Mouse (Mus musculus) liver, embryonic 13.5 days (tissue): ENCODE data around the gene Galr3. TPM values are rescaled to one million over a fixed set of nuclear protein-coding genes. Genes with fewer than 3 reads are reported as not detected.
A peak's percentile ranks its signal among the peaks of the same experiment; 100 is the strongest.
"Not testable (repeated sequence)": the region's sequence is repeated elsewhere in the genome, so short reads cannot be mapped to it uniquely, and the experiment has no call there.

ENCODE experiments used
- ATAC-seq: fragments of 200-750 bp; cut with Nextera tagmentation; 2 replicates; pipeline ENCODE4 v1.8.0; 2017; ENCODE audit warnings: low read depth, mild to moderate bottlenecking, moderate number of reproducible peaks, moderate library complexity
- DNase-seq: peaks from one replicate; pipeline ENCODE4 v3.0.0; 2022
- H3K27ac ChIP-seq: fragments of 300-500 bp; sonication (generic); 2 replicates; pipeline ENCODE4 v1.5.1; 2015; ENCODE audit warnings: moderate library complexity, mild to moderate bottlenecking, inconsistent platforms
- H3K27me3 ChIP-seq: fragments of 300-500 bp; sonication (generic); 2 replicates; pipeline ENCODE4 v1.6.1; 2015; ENCODE audit warnings: mild to moderate bottlenecking, inconsistent platforms
- H3K36me3 ChIP-seq: fragments of 300-500 bp; sonication (generic); 2 replicates; pipeline ENCODE4 v1.6.1; 2015; ENCODE audit warnings: mild to moderate bottlenecking, inconsistent platforms
- H3K4me1 ChIP-seq: fragments of 300-500 bp; sonication (generic); replicated peaks from 2 replicates; pipeline ENCODE4 v1.6.1; 2015; ENCODE audit warnings: inconsistent platforms
- H3K4me2 ChIP-seq: fragments of 300-500 bp; sonication (generic); 2 replicates; pipeline ENCODE4 v1.6.1; 2015; ENCODE audit warnings: inconsistent platforms, mild to moderate bottlenecking, moderate library complexity
- H3K4me3 ChIP-seq: fragments of 300-500 bp; sonication (generic); replicated peaks from 2 replicates; pipeline ENCODE4 v1.5.1; 2015; ENCODE audit warnings: mild to moderate bottlenecking, inconsistent platforms
- H3K9ac ChIP-seq: fragments of 300-500 bp; sonication (generic); 2 replicates; pipeline ENCODE4 v1.6.1; 2015; ENCODE audit warnings: mild to moderate bottlenecking, inconsistent platforms
- H3K9me3 ChIP-seq: fragments of 300-500 bp; sonication (generic); replicated peaks from 2 replicates; pipeline ENCODE4 v1.6.1; 2016; ENCODE audit warnings: inconsistent platforms
- WGBS: fragments of 180-500 bp; shearing (Covaris S2); methylation state at CpG from one replicate; pipeline ENCODE4 v1.1.7; 2015; ENCODE audit not compliant: insufficient replicate concordance; 5-methylcytosine and 5-hydroxymethylcytosine counted together
- polyA plus RNA-seq: library from polyadenylated mRNA; unstranded; fragments of >200 nt; fragmentation: Nextera tagmentation; extraction: Ambion mirVana; gene quantifications from 2 replicates; pipeline ENCODE4 v1.2.1, GENCODE M21; 2015

The Galr3 gene
- polyA plus RNA-seq, 1 experiment from 2014 or later: 0.20 TPM

- Histone ChIP-seq H3K4me2 (peak overlapping the region; percentile 90), H3K36me3 (no peaks in the 10 kb centered on the region), H3K9me3 (no peaks in the 10 kb centered on the region), H3K27ac (peak overlapping the region; percentile 85), H3K4me3 (peak overlapping the region; percentile 70), H3K4me1 (peaks cover 53% of the 10 kb centered on the region), H3K27me3 (peaks cover 77% of the 10 kb centered on the region), H3K9ac (0 out of 2 replicates have a peak overlapping the region, but pooled peaks have one; percentile 87)
- no peak for DNase-seq
- WGBS: 62% methylated on average over 14 of the region's 14 CpGs
- ATAC-seq: no peak
Observed at GRCm38 (mm10) chr15:79026511-79027290, 15.0 kb upstream of the Galr3 start.

DNA sequence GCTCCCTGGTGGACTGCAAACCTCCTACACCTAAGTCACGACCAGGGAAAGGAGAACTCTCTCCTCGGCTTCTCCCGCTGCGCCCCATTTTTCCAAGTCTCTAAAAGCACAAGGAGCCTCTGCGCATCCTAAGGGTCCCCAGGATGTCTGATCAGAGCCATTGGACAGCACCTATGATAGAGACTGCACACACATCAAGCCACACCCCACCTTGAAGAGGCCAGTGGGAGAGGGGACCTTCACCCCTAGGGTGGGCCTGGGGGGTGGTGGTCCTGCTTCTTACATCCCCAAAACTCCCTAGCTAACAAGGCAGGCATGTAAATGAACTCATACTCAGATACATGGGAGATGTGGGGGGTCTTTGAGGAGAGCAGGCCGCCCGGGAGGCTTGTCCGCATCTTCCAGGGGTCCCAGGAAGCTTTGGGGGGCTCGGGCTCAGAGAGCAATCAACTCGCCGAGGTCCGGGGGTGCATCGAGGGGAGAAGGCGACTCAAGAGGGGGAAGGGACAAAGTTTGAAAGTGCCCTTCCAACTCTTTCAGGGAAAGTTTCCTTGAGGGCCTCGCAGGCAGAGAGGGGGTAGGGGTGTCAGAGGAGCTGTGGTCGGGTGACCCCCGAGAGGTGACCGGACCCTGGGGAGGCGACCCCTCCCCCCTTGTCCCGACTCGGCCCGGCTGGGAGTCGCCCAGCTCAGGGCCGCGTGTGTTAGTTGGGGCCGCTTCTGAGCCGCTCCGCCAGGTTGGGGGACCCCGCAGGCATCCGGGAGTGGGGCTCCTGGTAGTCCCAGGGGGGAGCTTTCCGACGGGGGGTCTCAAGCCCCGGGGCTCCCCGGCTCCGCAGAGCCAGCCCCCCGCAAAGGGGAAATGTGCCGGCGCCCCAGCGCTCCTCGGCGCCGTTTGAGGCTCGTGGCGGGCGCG, 14.1 kb upstream of the Galr3 start:
- Histone ChIP-seq H3K9ac (peak overlapping the region; percentile 87), H3K4me3 (peak overlapping the region; percentile 70), H3K4me2 (peak overlapping the region; percentile 90), H3K9me3 (no peaks in the 10 kb centered on the region), H3K27me3 (peaks cover 85% of the 10 kb centered on the region), H3K27ac (peak overlapping the region; percentile 85), H3K4me1 (peaks cover 53% of the 10 kb centered on the region), H3K36me3 (no peaks in the 10 kb centered on the region)
- DNase-seq (no peak), ATAC-seq (no peak)
- 8% methylated on average over 41 of the region's 46 CpGs for WGBS

DNA sequence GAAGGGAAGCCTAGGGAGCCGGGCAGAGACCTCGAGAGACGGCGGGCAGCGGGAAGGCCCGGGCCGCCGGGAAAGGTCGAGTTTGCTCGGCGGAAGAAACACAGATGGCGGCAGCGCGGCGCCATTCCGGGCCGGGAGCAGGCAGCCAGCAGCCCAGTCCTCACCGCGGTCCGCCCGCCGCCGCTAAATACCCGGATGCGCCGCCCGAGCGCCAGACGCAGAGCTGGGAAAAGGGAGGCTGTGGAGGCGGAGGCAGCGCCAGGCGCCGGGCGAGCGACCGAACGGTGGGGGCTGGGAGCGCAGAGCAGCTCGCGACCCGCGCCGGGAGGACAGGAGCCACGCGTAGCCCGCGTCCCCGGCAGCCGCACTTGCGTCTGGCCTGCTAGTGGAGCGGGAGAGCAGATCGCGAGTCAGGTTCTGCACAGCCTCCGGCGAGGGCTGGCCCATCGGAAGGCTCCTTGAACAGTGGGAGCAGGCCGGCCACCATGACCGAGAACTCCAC, 13.4 kb upstream of the Galr3 start, which contains the start of gene H1f0:
Gene H1f0 (plus strand): TSS at position 214 of the 502 bp plus-strand sequence.
- Histone ChIP-seq H3K27me3 (peaks cover 86% of the 10 kb centered on the region), H3K9ac (peak within 1 kb of the TSS; percentile 87), H3K4me2 (peak within 1 kb of the TSS; percentile 90), H3K36me3 (no peaks in the 10 kb centered on the region), H3K4me3 (peak within 1 kb of the TSS; percentile 70), H3K27ac (peak within 1 kb of the TSS; percentile 85), H3K9me3 (no peaks in the 10 kb centered on the region), H3K4me1 (peaks cover 49% of the 10 kb centered on the region)
- peak; percentile 55 for ATAC-seq
- under 1% methylated on average over 58 of the region's 58 CpGs for WGBS
- DNase-seq: peak; percentile 72

DNA sequence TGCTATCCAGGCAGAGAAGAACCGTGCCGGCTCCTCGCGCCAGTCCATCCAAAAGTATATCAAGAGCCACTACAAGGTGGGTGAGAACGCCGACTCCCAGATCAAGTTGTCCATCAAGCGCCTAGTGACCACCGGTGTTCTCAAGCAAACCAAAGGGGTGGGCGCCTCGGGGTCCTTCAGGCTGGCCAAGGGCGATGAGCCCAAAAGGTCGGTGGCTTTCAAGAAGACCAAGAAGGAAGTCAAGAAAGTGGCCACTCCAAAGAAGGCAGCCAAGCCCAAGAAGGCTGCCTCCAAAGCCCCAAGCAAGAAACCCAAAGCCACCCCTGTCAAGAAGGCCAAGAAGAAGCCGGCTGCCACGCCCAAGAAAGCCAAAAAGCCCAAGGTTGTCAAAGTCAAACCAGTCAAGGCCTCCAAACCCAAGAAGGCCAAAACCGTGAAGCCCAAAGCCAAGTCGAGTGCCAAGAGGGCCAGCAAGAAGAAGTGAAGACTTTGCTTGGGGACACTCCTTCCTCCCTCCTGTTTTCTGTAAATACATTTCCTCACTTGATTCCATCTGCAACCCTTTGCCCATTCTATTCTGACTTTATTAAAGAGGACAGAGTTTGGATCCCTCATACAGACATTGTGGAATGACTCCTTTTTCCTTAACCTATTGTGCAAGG, 12.7 kb upstream of the Galr3 start:
- no peaks in the 10 kb centered on the region for H3K36me3 ChIP-seq
- ATAC-seq (no peak), DNase-seq (no peak)
- peak overlapping the region; percentile 73 for H3K27ac ChIP-seq
- peak overlapping the region; percentile 87 for H3K9ac ChIP-seq
- H3K9me3 ChIP-seq: no peaks in the 10 kb centered on the region
- 26% methylated on average over 16 of the region's 16 CpGs for WGBS
- H3K4me3 ChIP-seq: peak overlapping the region; percentile 70
- peaks cover 49% of the 10 kb centered on the region for H3K4me1 ChIP-seq
- peak overlapping the region; percentile 90 for H3K4me2 ChIP-seq
- H3K27me3 ChIP-seq: peaks cover 86% of the 10 kb centered on the region

GRCm38 (mm10) chr15:79029519-79030241, 12.0 kb upstream of the Galr3 start:
- DNase-seq (no peak), ATAC-seq (no peak)
- H3K36me3 ChIP-seq: no peaks in the 10 kb centered on the region
- peak overlapping the region; percentile 51; the same call in 1 of the 2 replicates for H3K27ac ChIP-seq
- H3K9ac ChIP-seq: peak overlapping the region; percentile 87
- H3K9me3 ChIP-seq: no peaks in the 10 kb centered on the region
- H3K4me3 ChIP-seq: peak overlapping the region; percentile 70
- peaks cover 49% of the 10 kb centered on the region for H3K4me1 ChIP-seq
- peaks cover 87% of the 10 kb centered on the region for H3K27me3 ChIP-seq
- peak overlapping the region; percentile 90 for H3K4me2 ChIP-seq
- WGBS: 10% methylated on average over 11 of the region's 11 CpGs

GRCm38 (mm10) chr15:79030551-79031435, 10.9 kb upstream of the Galr3 start:
- ATAC-seq (peak; percentile 74), DNase-seq (peak; percentile 70)
- Histone ChIP-seq H3K4me2 (peak overlapping the region; percentile 90), H3K36me3 (peaks cover 1% of the 10 kb centered on the region; the same call in 1 of the 2 replicates), H3K9me3 (no peaks in the 10 kb centered on the region), H3K4me1 (peaks cover 41% of the 10 kb centered on the region), H3K27me3 (peaks cover 75% of the 10 kb centered on the region), H3K4me3 (peak overlapping the region; percentile 70), H3K27ac (peak overlapping the region; percentile 34; the same call in 1 of the 2 replicates), H3K9ac (peak overlapping the region; percentile 87)
- 2% methylated on average over 52 of the region's 52 CpGs for WGBS

- H3K9me3 ChIP-seq, DNase-seq, H3K36me3 ChIP-seq, H3K4me3 ChIP-seq, ATAC-seq, H3K27ac ChIP-seq, H3K9ac ChIP-seq: not testable (repeated sequence)
- peak overlapping the region; percentile 0; the same call in 1 of the 2 replicates for H3K4me2 ChIP-seq
- peaks cover 64% of the 10 kb centered on the region for H3K27me3 ChIP-seq
- peaks cover 37% of the 10 kb centered on the region for H3K4me1 ChIP-seq
- WGBS: 72% methylated on average over 5 of the region's 5 CpGs
Observed at GRCm38 (mm10) chr15:79031908-79032307, 9.8 kb upstream of the Galr3 start.

- Histone ChIP-seq H3K36me3 (peaks cover 12% of the 10 kb centered on the region; the same call in 1 of the 2 replicates), H3K27ac (peak overlapping the region; percentile 44; the same call in 1 of the 2 replicates), H3K9ac (peak overlapping the region; percentile 50), H3K4me1 (peaks cover 50% of the 10 kb centered on the region), H3K9me3 (no peaks in the 10 kb centered on the region), H3K27me3 (peaks cover 43% of the 10 kb centered on the region), H3K4me2 (peak overlapping the region; percentile 58), H3K4me3 (peak overlapping the region; percentile 28)
- 6% methylated on average over 14 of the region's 14 CpGs for whole genome bisulfite sequencing
- ATAC-seq: peak; percentile 57
- peak; percentile 69 for DNase-seq
Observed at GRCm38 (mm10) chr15:79037913-79038328, 3.8 kb upstream of the Galr3 start.

DNA sequence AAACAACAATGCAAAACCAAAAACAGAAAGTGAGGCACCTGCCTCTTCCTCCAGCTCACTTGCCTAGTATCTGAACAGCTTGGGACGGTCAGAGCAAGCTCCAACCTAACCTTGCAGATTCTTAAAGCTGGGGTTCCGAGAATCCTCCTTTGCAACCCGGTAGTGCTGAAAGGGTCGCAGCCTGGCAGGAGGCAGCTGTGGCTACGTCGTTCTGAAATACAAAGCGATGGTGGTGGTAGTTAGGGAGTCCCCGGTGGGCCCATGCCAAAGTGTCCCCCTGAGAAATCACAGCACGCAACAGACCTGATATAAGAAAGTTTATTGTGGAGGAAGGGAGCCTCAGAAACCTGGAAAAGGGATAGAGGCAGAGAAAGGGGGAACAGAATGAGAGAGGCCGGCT, 3.4 kb upstream of the Galr3 start:
- H3K4me1 ChIP-seq: peaks cover 54% of the 10 kb centered on the region
- DNase-seq (no peak), ATAC-seq (no peak)
- H3K27me3 ChIP-seq: peaks cover 48% of the 10 kb centered on the region
- no peaks in the 10 kb centered on the region for H3K9me3 ChIP-seq
- peak overlapping the region; percentile 44; the same call in 1 of the 2 replicates for H3K27ac ChIP-seq
- H3K9ac ChIP-seq: peak overlapping the region; percentile 50
- H3K36me3 ChIP-seq: peaks cover 12% of the 10 kb centered on the region; the same call in 1 of the 2 replicates
- H3K4me3 ChIP-seq: 0 out of 2 replicates have a peak overlapping the region, but pooled peaks have one; percentile 28
- H3K4me2 ChIP-seq: peak overlapping the region; percentile 58
- 63% methylated on average over 10 of the region's 10 CpGs for WGBS
